Mouse (Mus musculus): ENCODE results near the gene Tcam1. TPM values are rescaled to one million over a fixed set of nuclear protein-coding genes. Genes with fewer than 3 reads are reported as not detected.

Tcam1 gene
- total and polyA plus RNA-seq, 3 experiments = 4.6 to 8.9 TPM; not detected in 1

- TF ChIP-seq POLR2AphosphoS2 (IDR thresholded peaks at IDR 0.05; ENCODE audit: low read length) (no peak), NELFE (IDR thresholded peaks at IDR 0.05; ENCODE audit: low read depth, low read length) (no peak), KAT2A (conservative IDR thresholded peaks at IDR 0.05; ENCODE audit: low read depth, low read length) (no peak), ETS1 (IDR thresholded peaks at IDR 0.05; ENCODE audit: low read depth, low read length) (no peak), ELF1 (IDR thresholded peaks at IDR 0.05; ENCODE audit: low read depth, low read length) (no peak), CHD1 (IDR thresholded peaks at IDR 0.05; ENCODE audit: low read depth, low read length) (no peak), NRF1 (IDR thresholded peaks at IDR 0.05; ENCODE audit: insufficient read depth, low read depth, low read length, poor library complexity, severe bottlenecking) (no peak), BHLHE40 (IDR thresholded peaks at IDR 0.05; ENCODE audit: borderline replicate concordance, low read depth, low read length) (no peak), JUND (IDR thresholded peaks at IDR 0.05; ENCODE audit: low read depth, low read length) (no peak), EP300 (IDR thresholded peaks at IDR 0.05; ENCODE audit: low read depth in 1 of 2, low read length in 2 of 2) (no peak), GATA1 (IDR thresholded peaks at IDR 0.05; ENCODE audit: low read depth, low read length) (no peak), RAD21 (IDR thresholded peaks at IDR 0.05; ENCODE audit: low read depth, low read length) (no peak), TCF12 (IDR thresholded peaks at IDR 0.05; ENCODE audit: low read depth, low read length) (no peak), MAFK (IDR thresholded peaks at IDR 0.05; ENCODE audit: borderline replicate concordance, low read depth, low read length) (no peak), ZNF384 (IDR thresholded peaks at IDR 0.05; ENCODE audit: low read depth, low read length) (no peak), MEF2A (IDR thresholded peaks at IDR 0.05; ENCODE audit: extremely low read depth, insufficient replicate concordance, low read depth, low read length, poor library complexity, severe bottlenecking) (no peak), POLR2AphosphoS5 (IDR thresholded peaks at IDR 0.05; ENCODE audit: borderline replicate concordance, low read depth, low read length) (no peak), MYB (IDR thresholded peaks at IDR 0.05; ENCODE audit: low read depth, low read length) (no peak)
- no peak within 1 kb of the TSS for H3K4me3 ChIP-seq (ENCODE audit: control insufficient read depth in 1 of 2, insufficient read depth in 1 of 2, low read depth in 2 of 2, low read length in 2 of 2)
- no peaks in the 10 kb centered on the region for H3K4me1 ChIP-seq (ENCODE audit: control insufficient read depth in 1 of 2, insufficient read depth in 2 of 2, low read length in 2 of 2)
- H3K27ac ChIP-seq (ENCODE audit: control insufficient read depth, low read depth, low read length) = no peak within 1 kb of the TSS
- H3K36me3 ChIP-seq (ENCODE audit: control insufficient read depth in 1 of 2, insufficient read depth in 2 of 2, low read length in 2 of 2) = no peaks in the 10 kb centered on the region
- H3K9me3 ChIP-seq (replicated peaks; ENCODE audit: insufficient read depth, low read length) = no peaks in the 10 kb centered on the region
- peaks cover 5 to 8% of the 10 kb centered on the region in 2 experiments; a peak in 2 of 4 replicates for H3K27me3 ChIP-seq (ENCODE audit: control insufficient read depth in 1 of 2, insufficient read depth in 2 of 2, low read length in 2 of 2)
- no peak for DNase-seq (ENCODE audit: low read depth, low spot score)
- H3K79me2 ChIP-seq (ENCODE audit: control insufficient read depth, insufficient read depth, low read length, poor library complexity) = no peaks in the 10 kb centered on the region
- no peak within 1 kb of the TSS for H3K9ac ChIP-seq (ENCODE audit: control insufficient read depth, low read depth, low read length, poor library complexity, severe bottlenecking)
These were observed 25.3 kb downstream of the Tcam1 start, which contains the start of gene Gh for GRCm38 (mm10) chr11:106301765-106302164. Gene Gh, minus strand, starts transcription at chr11:106301865.

GRCm38 (mm10) chr11:106302634-106303033 is 26.2 kb downstream of the Tcam1 start:
- H3K27me3 ChIP-seq (ENCODE audit: control insufficient read depth in 1 of 2, insufficient read depth in 2 of 2, low read length in 2 of 2) = peaks cover 5 to 10% of the 10 kb centered on the region in 2 experiments; a peak in 3 of 4 replicates
- no peaks in the 10 kb centered on the region for H3K79me2 ChIP-seq (ENCODE audit: control insufficient read depth, insufficient read depth, low read length, poor library complexity)
- H3K4me1 ChIP-seq (ENCODE audit: control insufficient read depth in 1 of 2, insufficient read depth in 2 of 2, low read length in 2 of 2) = no peaks in the 10 kb centered on the region
- TF ChIP-seq BHLHE40 (IDR thresholded peaks at IDR 0.05; ENCODE audit: borderline replicate concordance, low read depth, low read length) (no peak), USF1 (IDR thresholded peaks at IDR 0.05; ENCODE audit: low read depth, low read length) (no peak), CTCF (IDR thresholded peaks at IDR 0.05 in 2 of 3, conservative IDR thresholded peaks at IDR 0.05 in 1 of 3; ENCODE audit: control insufficient read depth in 1 of 3, insufficient read depth in 1 of 3, low read depth in 2 of 3, low read length in 3 of 3, poor library complexity in 1 of 3, severe bottlenecking in 1 of 3) (peak; percentile 91 to 94 (median 92)), CHD1 (IDR thresholded peaks at IDR 0.05; ENCODE audit: low read depth, low read length) (no peak), ZC3H11A (IDR thresholded peaks at IDR 0.05; ENCODE audit: low read depth, low read length) (peak; percentile 79), GATA1 (IDR thresholded peaks at IDR 0.05; ENCODE audit: low read depth, low read length) (no peak), RCOR1 (IDR thresholded peaks at IDR 0.05; ENCODE audit: low read depth, low read length) (no peak), SMC3 (IDR thresholded peaks at IDR 0.05; ENCODE audit: low read depth, low read length) (peak; percentile 88), RAD21 (IDR thresholded peaks at IDR 0.05; ENCODE audit: low read depth, low read length) (peak; percentile 89), MYB (IDR thresholded peaks at IDR 0.05; ENCODE audit: low read depth, low read length) (no peak)
- no peaks in the 10 kb centered on the region for H3K9me3 ChIP-seq (replicated peaks; ENCODE audit: insufficient read depth, low read length)
- H3K27ac ChIP-seq (ENCODE audit: control insufficient read depth, low read depth, low read length) = no peak overlapping the region
- no peak overlapping the region for H3K9ac ChIP-seq (ENCODE audit: control insufficient read depth, low read depth, low read length, poor library complexity, severe bottlenecking)
- H3K36me3 ChIP-seq (ENCODE audit: control insufficient read depth in 1 of 2, insufficient read depth in 2 of 2, low read length in 2 of 2) = no peaks in the 10 kb centered on the region
- DNase-seq (ENCODE audit: low read depth, low spot score) = peak; percentile 89
- H3K4me3 ChIP-seq (ENCODE audit: control insufficient read depth in 1 of 2, insufficient read depth in 1 of 2, low read depth in 2 of 2, low read length in 2 of 2) = no peak overlapping the region
